Mouse (Mus musculus) G1E (cell line): ENCODE measurements around the gene Gm49416.

Source experiments
- CTCF ChIP-seq: IDR thresholded peaks from 2 replicates; pipeline ENCODE4 v1.5.1; 2012; ENCODE audit warnings: low read depth, low read length, inconsistent platforms, mixed read lengths
- GATA1 ChIP-seq: IDR thresholded peaks from 2 replicates; pipeline ENCODE4 v1.6.1; 2012; ENCODE audit warnings: borderline replicate concordance, low read length, inconsistent platforms, mixed read lengths
- POLR2AphosphoS5 ChIP-seq: IDR thresholded peaks from 2 replicates; pipeline ENCODE4 v1.6.1; 2012; ENCODE audit warnings: low read depth, low read length, inconsistent platforms; ENCODE audit not compliant: insufficient replicate concordance
- TAL1 ChIP-seq: conservative IDR thresholded peaks from 2 replicates; pipeline ENCODE4 v1.6.1; 2012; ENCODE audit warnings: low read depth, low read length, inconsistent platforms, mixed read lengths

GRCm38 (mm10) chr19:8888511-8889385 lies at the start of gene Gm49416, which contains the start of gene 1810009A15Rik:
- TF ChIP-seq CTCF (no peak), GATA1 (no peak), POLR2AphosphoS5 (0 out of 2 replicates have a peak, but pooled peaks have one; percentile 64), TAL1 (no peak)
